Mouse (Mus musculus) forebrain, embryonic 16.5 days (tissue): ENCODE measurements around the gene Lancl2. TPM values are rescaled to one million over a fixed set of nuclear protein-coding genes. Genes with fewer than 3 reads are reported as not detected.

Experiments used
- ATAC-seq: fragments of 200-750 bp; cut with Nextera tagmentation; 2 replicates; pipeline ENCODE4 v1.8.0; 2017; ENCODE audit warnings: mild to moderate bottlenecking, moderate library complexity
- H3K27ac ChIP-seq: fragments of 300-500 bp; sonication (generic); 2 replicates; pipeline ENCODE4 v1.5.1; 2014; ENCODE audit warnings: low read length, control low read depth
- H3K27me3 ChIP-seq: fragments of 300-500 bp; sonication (generic); replicated peaks from 2 replicates; pipeline ENCODE4 v1.6.1; 2014; ENCODE audit warnings: low read length; ENCODE audit not compliant: control insufficient read depth, insufficient read depth
- H3K36me3 ChIP-seq: fragments of 300-500 bp; sonication (generic); 2 replicates; pipeline ENCODE4 v1.6.1; 2014; ENCODE audit not compliant: control insufficient read depth, insufficient read depth
- H3K4me1 ChIP-seq: fragments of 300-500 bp; sonication (generic); replicated peaks from 2 replicates; pipeline ENCODE4 v1.6.1; 2014; ENCODE audit warnings: low read length; ENCODE audit not compliant: control insufficient read depth, insufficient read depth
- H3K4me2 ChIP-seq: fragments of 300-500 bp; sonication (generic); 2 replicates; pipeline ENCODE4 v1.6.1; 2014; ENCODE audit warnings: mild to moderate bottlenecking, low read length, control low read depth
- H3K4me3 ChIP-seq: fragments of 300-500 bp; sonication (generic); replicated peaks from 2 replicates; pipeline ENCODE4 v1.5.1; 2014; ENCODE audit warnings: mild to moderate bottlenecking, low read length, control low read depth
- H3K9ac ChIP-seq: fragments of 300-500 bp; sonication (generic); replicated peaks from 2 replicates; pipeline ENCODE4 v1.6.1; 2014; ENCODE audit warnings: low read depth, low read length, control low read depth
- H3K9me3 ChIP-seq: fragments of 300-500 bp; sonication (generic); 2 replicates; pipeline ENCODE4 v1.6.1; 2016; ENCODE audit warnings: low read length; ENCODE audit not compliant: control insufficient read depth
- WGBS: fragments of 180-500 bp; shearing (Covaris S2); extraction: QIAGEN DNeasy Blood & Tissue Kit; methylation state at CpG from one replicate; pipeline ENCODE4 v1.1.7; 2014; 5-methylcytosine and 5-hydroxymethylcytosine counted together
- polyA plus RNA-seq: library from polyadenylated mRNA; unstranded; fragments of >200 nt; fragmentation: Nextera tagmentation; extraction: Ambion mirVana; gene quantifications from 2 replicates; pipeline ENCODE4 v1.2.1, GENCODE M21; 2015

Gene Lancl2
- 92.6 and 95.1 TPM in 2 replicates for polyA plus RNA-seq

DNA sequence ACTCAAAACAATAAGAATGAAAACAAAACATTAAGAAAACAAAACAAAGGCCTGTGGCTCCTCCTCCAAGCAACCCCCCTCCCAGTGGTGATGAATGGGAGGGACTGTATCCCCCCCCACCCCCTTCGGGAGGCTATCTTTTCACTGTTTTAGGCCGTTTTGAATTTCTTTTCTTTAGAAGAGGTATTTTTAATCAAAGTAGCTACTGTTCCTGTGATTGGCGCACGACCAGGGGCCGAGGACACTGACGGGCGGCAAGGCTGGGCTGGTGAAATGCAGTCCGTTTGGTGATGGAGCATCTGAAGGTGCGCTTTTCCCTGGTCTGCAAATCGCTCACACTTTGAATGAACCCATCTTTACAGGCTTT lies at the start of gene Lancl2:
TSS of gene Lancl2 (plus strand) at position 165 of the 367 bp plus-strand sequence.
- ATAC-seq, result peak; percentile 19
- no peaks in the 10 kb centered on the region for H3K36me3 ChIP-seq
- H3K27ac ChIP-seq, result peak within 1 kb of the TSS; percentile 99
- peaks cover 4% of the 10 kb centered on the region for H3K4me1 ChIP-seq
- H3K27me3 ChIP-seq, result no peaks in the 10 kb centered on the region
- peak within 1 kb of the TSS; percentile 89 for H3K4me3 ChIP-seq
- H3K9ac ChIP-seq, result peak within 1 kb of the TSS; percentile 92
- no peaks in the 10 kb centered on the region for H3K9me3 ChIP-seq
- WGBS, result 0% methylated on average over 10 of the region's 10 CpGs
- peak within 1 kb of the TSS; percentile 54 for H3K4me2 ChIP-seq

DNA sequence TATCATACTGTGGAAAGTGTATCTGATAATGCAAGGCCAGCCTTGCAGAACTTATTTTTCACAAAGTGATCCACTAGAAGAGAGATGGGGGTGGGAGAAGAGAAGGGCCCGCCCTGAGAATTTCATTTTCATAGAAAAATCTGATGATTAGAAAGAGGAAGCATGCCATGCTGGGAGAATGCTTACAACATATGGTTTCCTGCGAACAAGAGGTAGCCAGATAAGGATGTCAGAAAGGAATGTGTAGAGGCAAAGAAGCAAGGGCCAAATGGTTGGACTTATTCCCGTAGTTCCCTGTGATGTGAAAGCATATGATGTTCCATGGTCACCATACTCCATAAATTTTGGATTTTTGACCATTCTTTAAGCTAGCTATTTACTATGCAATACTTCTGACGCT lies 41.0 kb upstream of the Lancl2 start:
- no peaks in the 10 kb centered on the region for H3K36me3 ChIP-seq
- no peak overlapping the region for H3K27ac ChIP-seq
- no peak overlapping the region for H3K4me3 ChIP-seq
- H3K27me3 ChIP-seq, result no peaks in the 10 kb centered on the region
- H3K4me2 ChIP-seq, result no peak overlapping the region
- no peaks in the 10 kb centered on the region for H3K4me1 ChIP-seq
- no peak for ATAC-seq
- no peaks in the 10 kb centered on the region for H3K9me3 ChIP-seq
- H3K9ac ChIP-seq, result no peak overlapping the region
- WGBS, result 86% methylated on average over 4 of the region's 4 CpGs

DNA sequence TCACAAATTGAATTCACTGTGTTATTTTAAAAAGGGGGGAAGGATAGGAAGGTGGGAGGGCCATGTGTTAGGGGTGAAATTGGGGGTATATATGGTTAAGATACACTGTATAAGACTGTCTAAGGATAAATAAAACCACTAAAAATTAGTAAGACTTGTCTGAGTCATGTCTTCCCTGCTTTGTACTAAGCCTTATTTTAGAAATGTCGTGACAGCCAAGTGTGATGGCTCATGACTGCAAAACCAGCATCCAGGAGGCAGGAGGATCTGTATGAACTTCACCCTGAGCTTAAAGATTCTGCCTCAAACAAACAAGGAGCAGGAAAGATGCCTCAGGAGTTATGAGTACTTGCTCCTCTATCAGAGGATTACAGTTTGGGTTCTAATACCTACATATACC lies 18.2 kb upstream of the Lancl2 start:
- H3K9me3 ChIP-seq, result no peaks in the 10 kb centered on the region
- H3K9ac ChIP-seq, result no peak overlapping the region
- H3K27ac ChIP-seq, result no peak overlapping the region
- H3K27me3 ChIP-seq, result no peaks in the 10 kb centered on the region
- no peak overlapping the region for H3K4me2 ChIP-seq
- no peak overlapping the region for H3K4me3 ChIP-seq
- H3K4me1 ChIP-seq, result no peaks in the 10 kb centered on the region
- ATAC-seq, result no peak
- no peaks in the 10 kb centered on the region for H3K36me3 ChIP-seq
- 94% methylated on average over 1 of the region's 1 CpGs for WGBS

DNA sequence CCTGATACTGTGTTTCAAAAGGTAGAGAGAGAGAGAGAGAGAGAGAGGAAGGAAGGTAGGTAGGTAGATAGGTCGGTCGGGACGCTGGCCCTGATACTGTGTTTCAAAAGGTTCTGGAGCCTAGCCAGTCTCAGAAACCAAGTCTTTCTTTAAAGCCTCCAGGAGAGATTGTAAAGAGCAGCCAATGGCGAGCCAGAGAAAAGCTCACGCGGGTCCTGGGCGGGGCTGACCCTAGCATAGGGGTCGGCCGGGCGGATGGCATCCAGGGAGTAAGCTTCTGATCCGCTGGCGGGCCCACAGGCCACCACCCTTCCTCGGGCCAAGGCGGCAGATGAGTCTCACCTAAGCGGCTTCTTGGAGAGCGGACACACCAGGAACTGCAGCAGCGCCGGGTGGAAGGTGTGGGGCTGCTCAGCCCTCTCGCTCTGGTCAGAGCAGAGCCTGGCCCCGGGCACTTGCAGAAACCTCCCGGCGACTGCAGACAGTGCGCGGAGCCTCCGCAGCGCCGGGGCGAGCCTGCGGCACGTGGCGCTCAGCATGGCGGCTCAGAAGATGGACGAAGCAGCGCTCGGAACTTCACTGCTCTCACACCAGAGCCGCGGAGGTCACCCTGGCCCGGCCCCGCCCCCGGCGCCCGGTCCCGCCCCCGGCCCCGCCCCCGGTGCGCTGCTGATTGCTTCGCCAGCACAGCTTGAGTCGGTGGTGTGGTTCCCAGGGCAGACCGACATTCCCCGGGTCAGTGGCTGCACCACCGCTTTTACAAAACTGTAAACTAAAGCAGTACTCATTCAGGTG lies 10.7 kb upstream of the Lancl2 start, which contains the start of gene Pyurf:
TSS of gene Pyurf (minus strand) at position 612 of the 795 bp plus-strand sequence.
- Histone ChIP-seq H3K9ac (peak within 1 kb of the TSS; percentile 84), H3K36me3 (no peaks in the 10 kb centered on the region), H3K4me3 (peak within 1 kb of the TSS; percentile 83), H3K4me1 (no peaks in the 10 kb centered on the region), H3K27ac (peak within 1 kb of the TSS; percentile 78), H3K27me3 (no peaks in the 10 kb centered on the region), H3K9me3 (no peaks in the 10 kb centered on the region), H3K4me2 (peak within 1 kb of the TSS; percentile 75)
- peak; percentile 96 for ATAC-seq
- under 1% methylated on average over 51 of the region's 52 CpGs for WGBS

DNA sequence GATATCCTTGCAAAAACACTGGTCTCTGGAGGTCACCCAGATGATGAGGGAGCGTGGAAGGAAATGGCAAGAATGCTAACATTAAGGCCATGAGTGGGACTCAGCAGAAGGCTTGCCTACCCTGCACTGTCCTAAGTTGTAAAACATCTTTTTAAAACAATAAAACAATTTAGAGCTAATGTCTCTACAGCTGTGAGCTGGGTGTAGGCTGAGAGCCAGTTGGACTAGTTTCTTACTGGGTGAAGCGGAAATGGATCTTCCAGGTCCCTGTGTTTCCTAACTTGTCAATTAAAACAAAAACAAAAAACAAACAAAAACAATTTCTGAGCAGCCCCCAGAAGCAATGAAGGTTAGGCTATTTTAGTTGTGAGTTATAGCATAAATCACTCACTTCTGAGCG lies 9.2 kb upstream of the Lancl2 start:
- no peaks in the 10 kb centered on the region for H3K27me3 ChIP-seq
- 92% methylated on average over 3 of the region's 3 CpGs for WGBS
- no peak for ATAC-seq

DNA sequence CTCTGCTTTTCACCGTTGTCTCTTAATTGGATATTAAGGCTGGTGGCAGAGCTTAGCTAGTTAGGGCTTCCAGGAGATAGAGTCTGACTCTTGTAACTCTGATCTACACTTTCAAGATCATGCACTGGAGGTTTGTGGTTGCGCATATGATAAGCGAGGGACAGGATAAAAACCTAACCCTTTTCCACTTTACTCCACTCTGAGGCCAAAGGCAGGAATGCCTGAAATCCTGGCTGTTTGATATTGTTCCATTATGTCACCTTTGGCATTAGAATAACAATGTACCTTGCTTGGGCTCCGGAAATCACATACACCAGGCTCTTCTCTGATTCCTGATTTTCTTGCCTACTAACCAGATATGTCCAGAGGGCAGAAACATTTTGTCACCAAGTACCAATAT lies 654 bp upstream of the Lancl2 start:
- H3K4me2 ChIP-seq, result peak overlapping the region; percentile 54
- WGBS, result 48% methylated on average over 4 of the region's 4 CpGs

More for the DNA sequence above, 9.2 kb upstream of the Lancl2 start:
- no peak overlapping the region for H3K4me3 ChIP-seq
- H3K4me1 ChIP-seq, result no peaks in the 10 kb centered on the region
- no peaks in the 10 kb centered on the region for H3K36me3 ChIP-seq
- no peak overlapping the region for H3K4me2 ChIP-seq
- no peak overlapping the region for H3K9ac ChIP-seq
- H3K9me3 ChIP-seq, result no peaks in the 10 kb centered on the region
- no peak overlapping the region for H3K27ac ChIP-seq

DNA sequence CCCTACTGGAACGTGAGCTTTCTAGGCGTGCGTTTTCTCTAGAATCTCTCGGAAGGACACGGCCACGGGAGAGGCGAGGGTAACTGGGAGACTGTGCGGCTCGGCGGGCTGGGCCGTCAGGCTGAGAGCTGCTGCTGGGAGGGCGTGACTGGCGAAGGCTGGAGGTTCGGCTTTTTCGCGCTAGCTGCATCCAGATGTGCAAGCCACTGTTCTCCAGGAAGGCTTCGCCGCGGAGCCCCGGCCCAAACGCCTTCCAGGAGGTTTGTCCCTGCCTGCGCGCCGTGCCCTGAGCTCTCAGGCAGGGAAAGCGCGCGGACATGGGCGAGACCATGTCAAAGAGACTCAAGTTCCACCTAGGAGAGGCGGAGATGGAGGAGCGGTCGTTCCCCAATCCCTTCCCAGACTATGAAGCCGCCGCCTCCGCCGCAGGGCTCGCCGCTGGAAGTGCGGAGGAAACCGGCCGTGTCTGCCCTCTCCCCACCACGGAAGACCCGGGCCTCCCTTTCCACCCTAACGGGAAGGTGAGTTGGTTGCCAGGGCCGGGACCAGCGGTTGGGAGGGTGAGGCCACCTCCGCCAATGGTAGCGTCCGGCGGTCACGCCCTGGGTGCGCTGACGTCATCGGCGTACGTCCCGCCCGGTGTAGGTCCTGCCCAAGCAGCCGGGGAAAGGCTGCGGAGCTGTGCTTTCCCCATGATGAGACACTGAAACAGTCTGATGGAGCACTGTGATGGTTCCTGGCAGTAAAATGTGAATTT lies 581 bp downstream of the Lancl2 start:
- Histone ChIP-seq H3K4me1 (peaks cover 4% of the 10 kb centered on the region), H3K9me3 (no peaks in the 10 kb centered on the region), H3K4me2 (peak overlapping the region; percentile 54), H3K36me3 (no peaks in the 10 kb centered on the region), H3K27ac (peak overlapping the region; percentile 99), H3K27me3 (no peaks in the 10 kb centered on the region), H3K9ac (peak overlapping the region; percentile 92), H3K4me3 (peak overlapping the region; percentile 89)
- peak; percentile 98 for ATAC-seq
- WGBS, result under 1% methylated on average over 59 of the region's 59 CpGs

More for the DNA sequence above, 654 bp upstream of the Lancl2 start:
- H3K9me3 ChIP-seq, result no peaks in the 10 kb centered on the region
- no peaks in the 10 kb centered on the region for H3K36me3 ChIP-seq
- peak overlapping the region; percentile 22; the same call in 1 of the 2 replicates for H3K9ac ChIP-seq
- no peaks in the 10 kb centered on the region for H3K27me3 ChIP-seq
- peaks cover 4% of the 10 kb centered on the region for H3K4me1 ChIP-seq
- ATAC-seq, result no peak
- H3K4me3 ChIP-seq, result peak overlapping the region; percentile 22
- H3K27ac ChIP-seq, result peak overlapping the region; percentile 11; the same call in 1 of the 2 replicates

DNA sequence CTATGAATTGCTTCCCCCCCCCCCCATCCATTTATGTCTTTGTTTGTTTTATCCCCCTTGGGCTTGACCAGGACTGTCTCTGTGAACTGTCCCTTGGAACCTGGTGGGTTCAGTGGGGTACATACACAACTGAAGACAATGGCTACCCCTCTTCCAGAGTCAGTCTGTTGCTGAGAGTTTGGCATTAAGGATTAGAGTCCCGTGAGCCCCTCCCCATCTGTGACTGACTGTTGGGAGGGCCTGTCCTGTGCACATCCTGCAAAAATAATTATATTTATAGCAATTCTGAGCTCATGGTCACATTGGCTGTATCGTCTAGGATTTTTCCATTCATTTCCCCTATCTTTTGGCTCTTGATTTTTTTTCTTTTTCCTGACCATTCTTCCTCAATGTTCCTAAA lies 1.4 kb downstream of the Lancl2 start:
- peak overlapping the region; percentile 89 for H3K4me3 ChIP-seq
- H3K9me3 ChIP-seq, result no peaks in the 10 kb centered on the region
- peak; percentile 24 for ATAC-seq
- H3K27me3 ChIP-seq, result no peaks in the 10 kb centered on the region
- 14% methylated on average over 2 of the region's 2 CpGs for WGBS
- peak overlapping the region; percentile 92 for H3K9ac ChIP-seq
- peak overlapping the region; percentile 99 for H3K27ac ChIP-seq
- H3K4me2 ChIP-seq, result peak overlapping the region; percentile 54
- no peaks in the 10 kb centered on the region for H3K36me3 ChIP-seq
- H3K4me1 ChIP-seq, result peaks cover 4% of the 10 kb centered on the region

DNA sequence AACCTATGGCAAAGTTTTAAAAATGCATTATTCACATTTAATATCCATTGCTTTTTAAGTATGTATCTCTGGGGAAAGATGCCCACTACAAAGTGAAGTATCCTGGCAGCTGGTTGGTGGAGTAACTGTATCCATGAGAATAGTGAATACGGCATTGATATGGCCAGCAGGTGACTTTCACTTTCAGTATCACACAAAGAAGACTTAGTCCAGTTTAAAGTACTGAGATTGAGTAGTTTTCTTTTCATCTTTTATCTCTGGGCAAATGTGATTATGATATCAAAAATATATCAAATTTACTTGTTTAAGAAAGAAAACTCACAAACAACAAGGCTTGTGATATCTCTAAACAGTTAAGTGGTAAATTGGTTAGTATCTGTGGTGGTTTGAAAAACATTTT lies 4.4 kb downstream of the Lancl2 start:
- Histone ChIP-seq H3K4me2 (no peak overlapping the region), H3K4me1 (no peaks in the 10 kb centered on the region; the same call in 1 of the 2 replicates), H3K9ac (no peak overlapping the region), H3K27ac (no peak overlapping the region), H3K27me3 (no peaks in the 10 kb centered on the region), H3K4me3 (no peak overlapping the region), H3K36me3 (no peaks in the 10 kb centered on the region), H3K9me3 (no peaks in the 10 kb centered on the region)
- no peak for ATAC-seq
- WGBS, result 89% methylated on average over 1 of the region's 1 CpGs
